Mouse (Mus musculus) hindbrain, postnatal 0 days (tissue): ENCODE data around the gene Sult2b1. TPM values are rescaled to one million over a fixed set of nuclear protein-coding genes. Genes with fewer than 3 reads are reported as not detected.
A peak's percentile ranks its signal among the peaks of the same experiment; 100 is the strongest.

Experiments
- ATAC-seq: fragments of 200-750 bp; cut with Nextera tagmentation; 2 replicates; pipeline ENCODE4 v1.8.0; 2017; ENCODE audit warnings: mild to moderate bottlenecking, moderate TSS enrichment, moderate library complexity
- DNase-seq: peaks from one replicate; pipeline ENCODE4 v3.0.0-alpha.2; 2015; ENCODE audit warnings: low spot score
- H3K27ac ChIP-seq: fragments of 300-500 bp; sonication (generic); 2 replicates; pipeline ENCODE4 v1.5.1; 2014; ENCODE audit warnings: mild to moderate bottlenecking
- H3K27me3 ChIP-seq: fragments of 300-500 bp; sonication (generic); 2 replicates; pipeline ENCODE4 v1.6.1; 2014; ENCODE audit warnings: low read length, mixed read lengths; ENCODE audit not compliant: insufficient read depth
- H3K36me3 ChIP-seq: fragments of 300-500 bp; sonication (generic); 2 replicates; pipeline ENCODE4 v1.6.1; 2014; ENCODE audit warnings: low read length, mixed read lengths; ENCODE audit not compliant: insufficient read depth
- H3K4me1 ChIP-seq: fragments of 300-500 bp; sonication (generic); 2 replicates; pipeline ENCODE4 v1.6.1; 2014; ENCODE audit warnings: antibody characterized with exemption, low read length, mixed read lengths; ENCODE audit not compliant: insufficient read depth
- H3K4me2 ChIP-seq: fragments of 300-500 bp; sonication (generic); 2 replicates; pipeline ENCODE4 v1.6.1; 2014; ENCODE audit warnings: low read depth, mild to moderate bottlenecking, low read length, moderate library complexity, mixed read lengths
- H3K4me3 ChIP-seq: fragments of 300-500 bp; sonication (generic); 2 replicates; pipeline ENCODE4 v1.5.1; 2014; ENCODE audit warnings: low read length
- H3K9ac ChIP-seq: fragments of 300-500 bp; sonication (generic); replicated peaks from 2 replicates; pipeline ENCODE4 v1.6.1; 2014; ENCODE audit warnings: mild to moderate bottlenecking, low read length, moderate library complexity, mixed read lengths
- H3K9me3 ChIP-seq: fragments of 300-500 bp; sonication (generic); 2 replicates; pipeline ENCODE4 v1.6.1; 2016; ENCODE audit warnings: low read length, mixed read lengths
- CTCF ChIP-seq: IDR thresholded peaks from 2 replicates; pipeline ENCODE4 v1.5.1; 2016; ENCODE audit warnings: antibody characterized with exemption, control low read depth, low read depth
- WGBS: fragments of 180-500 bp; shearing (Covaris S2); extraction: QIAGEN DNeasy Blood & Tissue Kit; methylation state at CpG from one replicate; pipeline ENCODE4 v1.1.7; 2014; 5-methylcytosine and 5-hydroxymethylcytosine counted together
- polyA plus RNA-seq: library from polyadenylated mRNA; unstranded; fragments of >200 nt; fragmentation: Nextera tagmentation; extraction: Ambion mirVana; gene quantifications from 2 replicates; pipeline ENCODE4 v1.2.1, GENCODE M21; 2015
- total RNA-seq: library from RNA; depleted of rRNA; stranded (reverse); fragments of >200 nt; gene quantifications from 2 replicates; pipeline ENCODE4 v1.2.3, GENCODE M21; 2014

Sult2b1 gene
- total and polyA plus RNA-seq, 2 experiments from 2014 or later, result 4.7 to 5.7 TPM

DNA sequence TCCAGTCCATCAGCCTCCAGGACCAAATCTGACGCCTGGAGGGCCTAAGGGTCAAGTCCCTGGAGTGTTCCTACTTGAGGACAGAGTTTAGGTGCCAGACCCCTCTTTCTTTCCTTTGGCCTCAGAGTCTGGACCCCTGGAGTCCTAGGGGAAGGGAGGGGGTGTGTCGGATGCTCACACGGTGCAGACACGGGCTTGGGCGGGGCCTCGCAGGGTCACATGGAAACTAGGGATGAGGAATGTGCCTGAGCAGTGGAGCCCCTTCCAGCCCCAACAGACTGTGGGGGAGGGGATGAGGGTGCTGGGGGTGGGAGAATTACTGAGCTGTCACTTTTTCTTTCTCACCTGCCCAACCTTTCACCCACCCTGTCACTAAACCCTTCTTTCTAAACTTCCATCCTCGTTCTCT, 78.6 kb downstream of the Sult2b1 start:
- Histone ChIP-seq H3K9me3 (no peaks in the 10 kb centered on the region), H3K4me3 (peak overlapping the region; percentile 49), H3K27ac (peak overlapping the region; percentile 82), H3K36me3 (peaks cover 4% of the 10 kb centered on the region), H3K27me3 (no peaks in the 10 kb centered on the region), H3K4me1 (peaks cover 48% of the 10 kb centered on the region), H3K4me2 (peak overlapping the region; percentile 90), H3K9ac (peak overlapping the region; percentile 63; the same call in 1 of the 2 replicates)
- peak; percentile 39 for DNase-seq
- no peak for TF ChIP-seq CTCF
- 0% methylated on average over 7 of the region's 7 CpGs for WGBS
- no peak for ATAC-seq

DNA sequence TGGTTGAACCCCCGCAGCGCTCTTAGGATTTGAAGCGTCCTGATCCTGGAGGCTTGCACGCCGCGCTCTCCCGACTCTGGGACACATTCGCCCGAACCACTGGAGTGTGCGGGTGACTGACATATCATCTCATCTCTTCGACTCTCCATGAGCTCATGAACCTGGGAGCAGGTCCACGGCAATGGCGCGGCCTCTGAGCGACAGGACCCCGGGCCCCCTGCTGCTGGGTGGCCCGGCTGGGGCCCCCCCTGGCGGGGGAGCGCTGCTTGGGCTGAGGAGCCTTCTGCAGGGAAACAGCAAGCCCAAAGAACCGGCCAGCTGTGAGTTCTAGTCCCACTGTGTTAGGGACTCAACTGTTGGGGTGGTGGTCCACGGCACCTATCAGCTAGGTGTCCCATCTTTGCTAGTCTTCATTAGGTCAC, 79.0 kb downstream of the Sult2b1 start:
- peaks cover under 1% of the 10 kb centered on the region; the same call in 1 of the 2 replicates for H3K36me3 ChIP-seq
- H3K9me3 ChIP-seq, result no peaks in the 10 kb centered on the region
- no peak for TF ChIP-seq CTCF
- under 1% methylated on average over 21 of the region's 21 CpGs for WGBS
- H3K27me3 ChIP-seq, result no peaks in the 10 kb centered on the region
- peaks cover 48% of the 10 kb centered on the region for H3K4me1 ChIP-seq
- H3K27ac ChIP-seq, result peak overlapping the region; percentile 82
- H3K9ac ChIP-seq, result peak overlapping the region; percentile 63
- DNase-seq, result no peak
- H3K4me3 ChIP-seq, result peak overlapping the region; percentile 49
- no peak for ATAC-seq
- peak overlapping the region; percentile 90 for H3K4me2 ChIP-seq

DNA sequence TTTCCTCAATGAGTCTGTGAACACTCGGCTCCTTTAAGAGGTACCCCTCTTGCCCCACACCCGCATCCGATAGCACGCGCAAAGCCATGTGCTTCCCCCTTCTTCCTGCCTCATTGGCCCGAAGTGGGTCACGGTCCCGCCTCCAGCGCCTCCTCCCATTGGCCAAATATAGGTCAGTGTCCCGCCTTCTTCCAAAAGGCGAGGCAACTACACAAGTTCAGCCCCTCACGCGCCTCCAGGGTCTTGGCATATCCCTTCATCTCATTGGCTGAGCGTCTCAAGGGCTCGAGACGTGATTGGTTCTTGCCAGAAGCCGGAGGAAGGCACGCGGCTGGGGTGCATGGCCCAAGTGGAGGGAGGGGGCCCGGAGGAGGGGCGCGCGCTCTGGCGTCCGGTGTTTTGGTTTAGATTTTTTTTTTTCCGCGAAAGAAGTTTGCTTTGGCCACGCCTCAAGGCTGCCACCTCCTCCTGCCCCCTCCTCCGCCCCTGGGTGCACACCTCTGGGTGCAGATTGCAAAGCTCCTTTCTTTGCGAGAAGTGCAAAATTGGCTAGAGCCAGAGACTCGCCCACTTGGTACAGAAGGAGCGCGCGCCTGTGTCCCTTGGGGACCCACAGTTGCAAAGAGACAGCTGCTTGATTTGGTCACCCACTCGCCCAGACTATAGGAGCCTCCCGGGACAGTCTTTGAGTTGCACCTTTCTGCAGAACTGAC, 79.6 kb downstream of the Sult2b1 start, which contains the start of gene Dbp:
Dbp (plus strand) TSS at position 359 of the 713 bp plus-strand sequence.
- peaks cover 52% of the 10 kb centered on the region for H3K4me1 ChIP-seq
- TF ChIP-seq CTCF, result no peak

DNA sequence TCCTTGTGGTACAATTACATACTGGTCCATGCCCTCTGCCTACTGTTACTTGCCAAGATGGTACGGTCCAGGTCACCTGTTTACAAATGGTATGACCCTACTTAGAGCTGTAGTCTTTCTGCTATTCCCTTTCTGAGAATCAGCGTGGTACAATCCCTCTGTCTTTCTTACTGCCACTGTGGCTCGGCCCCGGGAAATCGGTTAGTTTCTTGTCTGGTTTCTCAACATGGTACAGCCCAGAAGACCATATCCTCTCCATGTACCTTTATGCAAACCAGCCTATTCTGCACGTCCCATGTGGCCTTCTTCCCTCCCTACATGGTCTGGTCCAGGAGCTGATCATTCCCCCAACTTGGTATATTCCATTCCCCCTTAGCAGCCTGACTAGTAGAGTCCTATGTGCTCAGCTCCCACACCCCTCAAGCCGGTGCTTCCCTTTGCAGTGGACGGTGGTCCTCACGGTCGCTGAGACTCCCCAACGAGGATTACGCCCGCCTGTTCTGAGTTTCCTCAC, 80.4 kb downstream of the Sult2b1 start:
- no peaks in the 10 kb centered on the region for H3K27me3 ChIP-seq
- peak overlapping the region; percentile 55 for H3K9ac ChIP-seq
- no peak for TF ChIP-seq CTCF
- H3K4me2 ChIP-seq, result peak overlapping the region; percentile 90
- H3K36me3 ChIP-seq, result no peaks in the 10 kb centered on the region
- peaks cover 45% of the 10 kb centered on the region for H3K4me1 ChIP-seq
- H3K4me3 ChIP-seq, result peak overlapping the region; percentile 49
- under 1% methylated on average over 13 of the region's 13 CpGs for WGBS
- ATAC-seq, result peak; percentile 76
- DNase-seq, result peak; percentile 92
- peak overlapping the region; percentile 93 for H3K27ac ChIP-seq
- H3K9me3 ChIP-seq, result no peaks in the 10 kb centered on the region

More for the DNA sequence above, 79.6 kb downstream of the Sult2b1 start, which contains the start of gene Dbp:
- H3K36me3 ChIP-seq, result no peaks in the 10 kb centered on the region
- H3K4me3 ChIP-seq, result peak within 1 kb of the TSS; percentile 49
- ATAC-seq (peak; percentile 87), DNase-seq (peak; percentile 99)
- H3K9me3 ChIP-seq, result no peaks in the 10 kb centered on the region
- peak within 1 kb of the TSS; percentile 63 for H3K9ac ChIP-seq
- H3K4me2 ChIP-seq, result peak within 1 kb of the TSS; percentile 90
- peak within 1 kb of the TSS; percentile 93 for H3K27ac ChIP-seq
- under 1% methylated on average over 36 of the region's 36 CpGs for WGBS
- H3K27me3 ChIP-seq, result no peaks in the 10 kb centered on the region

DNA sequence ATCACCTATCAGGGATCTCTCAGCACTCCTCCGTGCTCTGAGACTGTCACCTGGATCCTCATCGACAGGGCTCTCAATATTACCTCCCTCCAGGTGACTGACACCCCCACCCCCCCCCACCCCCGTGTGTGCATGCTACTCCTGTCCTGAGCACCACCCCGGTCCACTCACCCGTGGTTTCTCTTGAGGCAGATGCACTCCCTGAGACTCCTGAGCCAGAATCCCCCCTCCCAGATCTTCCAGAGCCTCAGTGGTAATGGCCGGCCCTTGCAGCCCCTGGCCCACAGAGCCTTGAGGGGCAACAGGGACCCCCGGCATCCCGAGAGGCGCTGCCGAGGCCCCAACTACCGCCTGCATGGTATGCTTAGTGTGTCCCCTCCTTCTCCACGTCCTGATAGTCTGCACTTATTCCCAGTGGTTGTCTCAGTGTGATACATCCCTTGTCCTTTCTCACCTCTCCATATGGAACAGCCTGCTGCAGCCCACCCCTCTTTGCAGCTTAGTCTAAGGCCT, 80.9 kb downstream of the Sult2b1 start:
- peaks cover 39% of the 10 kb centered on the region for H3K4me1 ChIP-seq
- TF ChIP-seq CTCF, result no peak

DNA sequence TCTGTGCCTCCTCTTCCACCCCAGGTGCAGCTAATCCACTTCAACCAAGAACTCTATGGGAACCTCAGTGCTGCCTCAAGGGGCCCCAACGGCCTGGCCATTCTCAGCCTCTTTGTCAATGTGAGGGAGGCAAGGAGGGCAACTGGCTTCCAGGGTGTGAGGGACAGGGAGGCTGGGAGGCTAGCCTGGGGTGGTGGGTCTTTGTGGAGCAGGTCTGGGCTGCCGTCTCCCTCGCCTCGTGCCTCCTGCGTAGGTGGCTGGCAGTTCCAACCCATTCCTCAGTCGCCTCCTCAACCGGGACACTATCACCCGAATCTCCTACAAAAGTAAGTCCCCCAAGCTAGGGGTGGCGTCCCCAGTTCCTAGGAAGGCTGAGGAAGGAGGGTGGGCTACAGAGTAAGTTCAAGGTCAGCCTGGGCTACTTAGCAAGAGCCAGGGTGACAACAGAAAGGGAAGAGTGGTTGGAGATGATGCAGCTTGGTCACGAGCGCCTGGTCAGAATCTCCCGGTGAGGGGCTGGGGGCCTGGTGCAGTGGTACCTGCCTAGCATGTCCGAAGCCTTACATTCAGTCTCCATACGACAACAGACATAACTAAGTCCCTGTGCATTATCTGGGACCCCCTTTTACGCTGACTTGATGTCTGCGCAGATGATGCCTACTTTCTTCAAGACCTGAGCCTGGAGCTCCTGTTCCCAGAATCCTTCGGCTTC, 81.5 kb downstream of the Sult2b1 start:
- 89% methylated on average over 17 of the region's 17 CpGs for WGBS
- Histone ChIP-seq H3K4me3 (no peak overlapping the region; the same call in 1 of the 2 replicates), H3K36me3 (no peaks in the 10 kb centered on the region), H3K9ac (peak overlapping the region; percentile 55; the same call in 1 of the 2 replicates), H3K4me1 (peaks cover 33% of the 10 kb centered on the region), H3K27me3 (no peaks in the 10 kb centered on the region), H3K9me3 (no peaks in the 10 kb centered on the region), H3K27ac (peak overlapping the region; percentile 93; the same call in 1 of the 2 replicates), H3K4me2 (peak overlapping the region; percentile 90)
- DNase-seq (no peak), ATAC-seq (no peak)
- no peak for TF ChIP-seq CTCF

More for the DNA sequence above, 80.9 kb downstream of the Sult2b1 start:
- no peak for DNase-seq
- H3K9ac ChIP-seq, result peak overlapping the region; percentile 55
- 41% methylated on average over 12 of the region's 12 CpGs for WGBS
- H3K9me3 ChIP-seq, result no peaks in the 10 kb centered on the region
- H3K36me3 ChIP-seq, result no peaks in the 10 kb centered on the region
- peak overlapping the region; percentile 49 for H3K4me3 ChIP-seq
- H3K27ac ChIP-seq, result peak overlapping the region; percentile 93
- ATAC-seq, result no peak
- peak overlapping the region; percentile 90 for H3K4me2 ChIP-seq
- H3K27me3 ChIP-seq, result no peaks in the 10 kb centered on the region
